Mouse (Mus musculus) ovary, postnatal 36 days (tissue): ENCODE data around the gene Cela3b.
A peak's percentile ranks its signal among the peaks of the same experiment; 100 is the strongest.
"Not testable (repeated sequence)": the region's sequence is repeated elsewhere in the genome, so short reads cannot be mapped to it uniquely, and the experiment has no call there.

Experiments used
- DNase-seq: peaks from one replicate; pipeline ENCODE4 v3.0.0; 2022; ENCODE audit warnings: low spot score, mixed read lengths

Gene Cela3b

GRCm38 (mm10) chr4:137417712-137418564 lies 12.4 kb downstream of the Cela3b start:
- no peak for DNase-seq

- DNase-seq: no peak
Measured at GRCm38 (mm10) chr4:137414936-137415335, 15.4 kb downstream of the Cela3b start.

DNA sequence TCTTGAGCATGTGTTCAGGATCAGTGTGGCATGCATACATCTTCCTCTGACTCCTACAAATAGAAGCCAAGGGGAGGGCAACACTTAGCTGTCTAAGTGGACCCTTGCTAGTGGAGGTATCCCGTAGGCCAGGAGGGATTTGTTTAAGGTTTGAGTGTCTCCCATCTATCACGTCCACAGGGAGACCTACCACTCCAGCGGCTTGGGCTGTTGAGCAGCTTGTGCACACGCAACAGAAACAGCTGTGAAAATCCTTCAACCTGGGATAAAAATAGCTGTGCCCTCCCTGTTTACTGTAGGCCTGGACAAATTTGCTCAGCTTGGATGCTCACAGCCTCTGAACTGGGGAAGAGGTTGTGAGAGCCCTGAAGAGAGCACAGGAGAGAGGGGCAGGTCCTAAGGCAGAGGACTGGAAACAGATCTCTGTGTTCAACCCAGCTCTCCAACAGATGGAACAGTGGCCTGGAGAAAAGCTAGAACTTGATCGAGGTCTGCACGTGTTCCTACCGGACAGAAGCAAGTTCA lies 18.1 kb downstream of the Cela3b start:
- not testable (repeated sequence) for DNase-seq

DNA sequence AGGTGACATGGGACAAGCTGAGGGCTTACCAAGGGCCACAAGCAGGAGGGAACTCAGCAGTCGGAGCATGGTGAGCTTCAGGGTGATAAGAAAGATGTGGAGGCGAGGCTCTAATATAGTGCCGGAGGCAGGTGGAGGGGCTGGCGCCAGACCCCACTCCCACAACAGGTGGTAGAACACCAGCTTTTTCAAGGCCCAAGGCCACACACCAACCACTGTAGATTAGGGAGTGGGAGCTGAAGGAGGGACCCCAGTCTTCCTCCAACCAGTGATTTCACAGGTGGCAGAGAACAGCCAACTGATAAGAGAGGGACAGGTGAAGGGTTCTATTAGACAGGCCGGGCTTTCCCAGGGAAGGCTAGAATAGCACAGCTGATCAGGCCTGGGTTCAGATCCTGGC lies 20.6 kb downstream of the Cela3b start, which contains the start of gene Cela3a:
Gene Cela3a (minus strand): TSS at position 101 of the 400 bp plus-strand sequence.
- DNase-seq: no peak

GRCm38 (mm10) chr4:137405571-137405970 lies 24.8 kb downstream of the Cela3b start:
- no peak for DNase-seq

- DNase-seq: peak; percentile 63
Measured at GRCm38 (mm10) chr4:137396641-137397525, 33.5 kb downstream of the Cela3b start.

- DNase-seq: peak; percentile 75
Measured at GRCm38 (mm10) chr4:137393378-137394135, 36.8 kb downstream of the Cela3b start.

- DNase-seq: peak; percentile 28
Measured at GRCm38 (mm10) chr4:137392874-137393273, 37.5 kb downstream of the Cela3b start.

- no peak for DNase-seq
Measured at GRCm38 (mm10) chr4:137391287-137391686, 39.1 kb downstream of the Cela3b start.

DNA sequence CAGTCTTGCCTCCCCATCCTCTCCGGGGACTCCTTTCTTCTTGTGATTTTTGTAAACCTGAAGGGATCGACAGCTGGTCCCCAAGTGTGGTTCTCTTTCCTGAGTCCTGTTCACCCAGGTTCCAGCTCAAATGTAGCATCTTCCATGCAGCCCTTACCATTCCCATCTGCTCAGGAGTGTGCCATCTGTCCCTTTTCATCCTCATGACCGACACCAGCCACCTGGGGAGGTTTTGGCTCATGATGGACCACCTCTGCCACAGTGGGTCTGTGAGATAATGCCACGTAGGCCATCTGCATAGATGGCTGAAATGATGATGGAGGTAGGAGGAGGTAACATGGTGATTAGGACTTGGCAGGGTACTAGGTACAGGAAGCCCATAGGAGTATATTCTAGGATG lies 40.1 kb downstream of the Cela3b start:
- DNase-seq: no peak

DNA sequence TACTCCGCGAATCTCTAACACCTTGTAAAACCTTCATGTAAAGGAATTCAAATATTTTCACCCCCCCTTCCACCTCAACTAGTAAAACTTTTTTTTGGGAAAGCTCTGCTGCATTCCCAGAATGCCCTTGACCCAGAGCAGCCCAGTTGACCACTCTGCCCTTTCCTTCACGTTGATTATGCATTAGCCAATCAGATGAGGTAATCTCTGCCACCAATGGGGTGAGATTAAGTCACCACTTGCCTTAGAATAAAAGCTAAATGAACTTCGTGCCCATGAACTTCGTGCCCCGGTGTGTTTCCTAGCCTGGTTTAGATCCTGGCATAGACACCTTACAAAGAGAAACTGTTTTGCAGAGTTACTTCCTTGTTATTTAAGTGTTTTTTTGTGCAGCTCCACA lies 41.4 kb downstream of the Cela3b start:
- DNase-seq: no peak

DNA sequence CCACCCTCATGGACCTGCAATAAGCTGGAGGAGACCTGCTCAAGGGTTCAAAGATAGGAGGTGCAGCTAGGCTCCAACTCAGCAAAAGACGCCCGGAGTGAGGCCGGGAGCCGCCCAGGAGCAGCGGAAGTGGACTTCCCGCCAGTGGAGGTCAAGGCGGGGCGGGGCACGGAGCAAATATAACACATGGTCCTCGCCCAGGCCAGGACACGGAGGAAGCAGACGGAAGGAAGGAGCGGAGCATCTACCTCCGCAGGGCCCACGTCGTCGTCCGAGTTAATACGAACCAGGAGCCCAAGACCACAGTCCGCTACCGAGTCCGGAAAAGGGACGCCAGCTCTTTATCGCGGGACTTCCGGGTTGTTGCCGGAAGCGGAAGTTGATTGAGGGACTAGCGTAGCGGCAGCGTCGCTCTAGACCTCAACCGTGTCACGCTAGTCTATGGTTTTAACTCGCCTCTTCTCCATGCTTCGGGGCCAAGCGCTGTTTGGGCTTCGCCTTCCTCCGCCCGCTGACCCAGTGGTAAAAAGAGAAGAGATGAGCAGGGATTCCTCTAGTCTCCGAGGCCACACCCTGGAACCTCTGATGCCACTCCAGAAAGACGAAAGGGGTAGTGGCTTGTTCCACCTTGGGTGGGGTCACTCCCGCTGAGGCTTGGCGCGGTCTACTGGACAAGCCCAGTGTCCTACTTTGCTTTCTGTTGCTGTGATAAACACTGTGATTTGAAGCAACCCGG lies 42.1 kb downstream of the Cela3b start:
- peak; percentile 82 for DNase-seq

DNA sequence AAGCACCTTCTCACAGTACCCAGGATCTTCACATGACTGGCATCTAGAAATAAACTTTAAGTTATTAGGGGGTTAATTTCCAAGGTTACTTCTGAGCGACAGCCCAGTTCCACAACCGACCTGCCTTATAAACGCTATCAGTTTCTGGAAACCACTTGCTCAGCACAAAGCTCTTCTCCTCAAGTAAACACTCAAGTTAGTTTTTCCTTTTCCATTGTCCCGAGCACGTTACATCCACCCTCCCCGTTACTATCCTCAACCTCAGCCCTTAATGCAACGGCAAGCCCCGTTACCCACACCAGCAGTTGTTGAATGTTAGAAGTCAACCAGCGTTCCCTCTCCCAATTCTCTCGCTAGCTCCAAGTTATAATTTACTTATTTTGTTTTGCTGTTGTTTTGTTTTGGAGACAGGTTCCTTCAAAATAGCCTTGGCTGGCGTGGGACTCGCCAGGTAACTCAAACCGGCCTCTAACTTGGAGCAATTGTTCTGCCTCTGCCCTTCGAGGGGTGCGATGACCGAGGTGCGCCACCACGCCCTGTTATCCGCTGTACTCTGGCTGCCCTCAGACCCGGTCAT lies 42.8 kb downstream of the Cela3b start:
- no peak for DNase-seq

DNA sequence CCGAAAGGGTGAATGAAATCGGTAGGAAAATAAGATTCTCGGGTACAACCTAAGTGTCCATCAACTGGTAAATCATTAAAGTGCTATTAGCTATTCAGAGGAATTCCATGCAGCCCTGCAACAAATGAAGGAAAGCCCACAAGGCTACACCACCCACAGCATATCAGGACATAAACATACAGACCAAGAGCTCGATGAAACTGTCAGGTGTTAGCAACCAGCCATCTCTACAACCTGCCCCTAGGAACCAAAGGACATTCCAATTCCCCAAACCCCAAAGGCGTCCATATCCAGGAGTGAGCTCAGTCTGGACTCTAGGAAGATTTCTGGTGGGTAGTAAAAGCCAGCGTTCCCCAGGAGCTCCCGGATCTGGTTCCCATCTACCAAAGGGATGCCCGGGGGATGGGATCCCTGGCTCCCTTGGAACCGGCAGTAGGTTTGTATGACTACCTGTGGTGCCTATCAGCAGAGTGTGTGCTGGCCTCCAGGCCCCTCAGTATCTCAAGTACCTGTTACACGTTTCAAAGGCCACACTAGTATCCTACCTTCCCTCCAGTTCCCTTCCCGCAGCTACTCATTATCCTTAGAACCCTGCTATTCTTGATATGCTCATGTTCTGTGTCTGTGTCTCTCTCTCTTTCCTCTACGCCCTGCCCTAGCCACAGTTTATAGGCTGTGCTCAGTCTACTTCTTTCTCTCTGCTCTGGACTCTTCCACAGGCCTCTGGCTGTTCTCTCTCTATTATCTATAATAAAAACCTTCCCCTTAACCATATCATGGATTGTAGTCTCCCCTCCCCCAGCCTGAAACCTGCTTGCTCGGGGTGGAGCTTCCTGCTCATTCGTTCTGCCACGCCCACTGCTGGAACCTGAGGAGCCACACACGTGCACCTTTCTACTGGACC lies 49.4 kb downstream of the Cela3b start:
- no peak for DNase-seq

DNA sequence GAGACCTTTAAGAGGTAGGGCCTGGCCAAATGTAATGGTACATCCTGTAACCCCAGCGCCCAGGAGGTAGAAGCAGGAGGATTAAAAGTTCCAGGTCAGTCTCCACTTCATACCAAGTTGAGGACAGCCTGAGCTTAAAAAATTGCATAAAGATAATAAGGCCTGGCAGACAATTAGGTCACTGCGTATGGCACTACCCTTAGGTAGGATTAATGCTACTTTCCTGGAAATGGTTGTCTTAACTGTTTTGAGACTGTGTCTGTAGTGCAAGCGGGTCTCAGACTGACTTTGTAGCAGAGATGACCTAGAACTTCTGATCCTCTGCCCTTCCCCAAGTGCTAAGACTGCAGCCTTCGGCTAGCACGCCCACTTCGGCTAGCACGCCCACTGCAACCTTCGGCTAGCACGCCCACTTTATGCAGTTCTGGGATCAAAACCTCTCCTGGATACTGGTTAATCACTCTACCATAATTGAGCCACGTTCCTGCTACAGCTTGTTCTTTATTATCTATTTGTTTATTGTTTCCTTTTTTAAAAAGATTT lies 50.6 kb downstream of the Cela3b start:
- no peak for DNase-seq

- no peak for DNase-seq
Measured at GRCm38 (mm10) chr4:137379085-137379484, 51.3 kb downstream of the Cela3b start.

GRCm38 (mm10) chr4:137377526-137378304 lies 52.6 kb downstream of the Cela3b start:
- DNase-seq: no peak

- DNase-seq: no peak
Measured at GRCm38 (mm10) chr4:137376778-137377177, 53.6 kb downstream of the Cela3b start.
